Mouse (Mus musculus) cerebellum, adult 2 months (tissue): ENCODE data around the gene Abca14. TPM values are rescaled to one million over a fixed set of nuclear protein-coding genes. Genes with fewer than 3 reads are reported as not detected.

Experiments
- DNase-seq, 2 experiments: peaks; one replicate each; pipeline ENCODE4 v3.0.0; 2021
- H3K27ac ChIP-seq: fragments of 200-500 bp; 2 replicates; pipeline ENCODE4 v1.5.1; 2012; ENCODE audit warnings: low read length, control low read depth, inconsistent platforms; ENCODE audit not compliant: insufficient read depth
- H3K27me3 ChIP-seq: fragments of 200-500 bp; 2 replicates; pipeline ENCODE4 v1.6.1; 2012; ENCODE audit warnings: inconsistent platforms, mild to moderate bottlenecking, low read length, moderate library complexity; ENCODE audit not compliant: control insufficient read depth, insufficient read depth
- H3K4me1 ChIP-seq: fragments of 200-500 bp; 2 replicates; pipeline ENCODE4 v1.6.1; 2011; ENCODE audit warnings: low read length; ENCODE audit not compliant: control insufficient read depth, insufficient read depth
- H3K4me3 ChIP-seq: fragments of 200-500 bp; replicated peaks from 2 replicates; pipeline ENCODE3; 2011; ENCODE audit warnings: mild to moderate bottlenecking, low read depth, low read length, control low read depth; ENCODE audit not compliant: insufficient read depth
- CTCF ChIP-seq: fragments of 200-500 bp; IDR thresholded peaks from 2 replicates; pipeline ENCODE4 v1.5.1; 2011; ENCODE audit warnings: low read depth, mild to moderate bottlenecking, control low read depth, low read length, moderate library complexity, borderline replicate concordance; ENCODE audit not compliant: insufficient read depth
- POLR2A ChIP-seq: fragments of 200-500 bp; IDR thresholded peaks from 2 replicates; pipeline ENCODE4 v1.6.1; 2011; ENCODE audit warnings: low read length, control low read depth, borderline replicate concordance; ENCODE audit not compliant: insufficient read depth
- WGBS: fragments of 180-500 bp; shearing (Covaris S2); methylation state at CpG from one replicate; pipeline ENCODE4 v1.1.7; 2018; 5-methylcytosine and 5-hydroxymethylcytosine counted together
- polyA plus RNA-seq: library from polyadenylated mRNA; depleted of rRNA; stranded (reverse); fragments of >200 nt; gene quantifications from 2 replicates; pipeline ENCODE4 v1.2.3, GENCODE M21; 2012

Gene Abca14
- polyA plus RNA-seq, 1 experiment = not detected

DNA sequence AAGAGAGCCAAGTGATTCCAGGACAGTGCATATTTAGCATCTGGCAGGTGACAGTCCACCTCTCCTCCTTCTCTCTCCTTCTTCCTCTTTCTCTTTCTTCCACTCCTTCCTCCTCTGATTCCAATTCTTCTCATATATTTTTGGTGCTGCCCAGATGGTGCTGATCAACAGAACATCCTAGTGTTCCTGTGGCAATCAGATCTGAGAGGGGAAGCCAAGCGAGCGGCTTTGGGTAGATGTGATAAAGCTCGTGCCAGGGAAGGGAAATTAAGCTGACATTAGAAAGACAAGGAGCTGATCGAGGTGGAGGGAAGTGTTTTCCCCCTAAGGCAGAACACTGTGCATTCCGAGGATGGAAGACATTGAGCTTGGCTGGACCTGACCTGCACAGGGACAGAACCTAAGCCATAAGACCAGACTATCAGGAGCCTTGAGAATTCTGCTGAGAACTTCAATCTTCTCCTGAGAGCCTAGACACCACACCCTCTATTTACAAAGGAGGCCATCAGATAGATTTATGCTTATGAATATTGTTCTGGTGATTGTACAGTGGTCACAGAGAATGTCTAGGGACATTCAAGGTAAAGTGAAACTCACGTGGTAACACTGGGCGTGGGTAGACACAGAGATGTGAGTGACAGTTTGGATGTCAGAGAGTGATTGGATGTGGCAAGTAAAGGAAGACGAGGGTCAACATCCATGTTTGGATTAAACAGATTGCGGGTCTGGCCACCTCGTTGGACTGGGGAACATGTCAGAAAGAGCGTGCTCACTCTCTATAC lies 28.8 kb upstream of the Abca14 start:
- DNase-seq = no peak
- H3K4me3 ChIP-seq = no peak overlapping the region
- WGBS = 82% methylated on average over 11 of the region's 11 CpGs
- H3K4me1 ChIP-seq = no peaks in the 10 kb centered on the region
- TF ChIP-seq CTCF = no peak
- no peak for TF ChIP-seq POLR2A
- H3K27ac ChIP-seq = no peak overlapping the region
- no peaks in the 10 kb centered on the region for H3K27me3 ChIP-seq

DNA sequence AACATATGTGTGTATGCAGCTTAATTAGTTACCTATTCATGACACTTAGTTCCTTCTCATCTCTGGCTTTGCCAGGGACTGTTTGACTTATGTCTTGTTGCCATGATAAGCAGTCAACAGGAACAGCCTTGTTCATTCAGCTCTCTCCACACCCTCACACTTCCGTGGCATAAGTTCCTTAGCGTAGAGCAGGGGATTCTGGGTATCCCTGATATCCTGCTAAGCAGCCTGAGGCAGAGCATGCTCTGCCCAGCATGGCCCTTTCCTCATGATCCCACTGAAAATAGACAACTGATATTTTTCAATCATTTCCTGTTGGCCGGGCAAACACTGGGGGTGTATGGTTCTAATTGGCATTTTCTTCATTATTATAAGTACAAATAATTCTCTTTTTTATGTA lies 26.1 kb upstream of the Abca14 start:
- WGBS = 90% methylated on average over 3 of the region's 3 CpGs

DNA sequence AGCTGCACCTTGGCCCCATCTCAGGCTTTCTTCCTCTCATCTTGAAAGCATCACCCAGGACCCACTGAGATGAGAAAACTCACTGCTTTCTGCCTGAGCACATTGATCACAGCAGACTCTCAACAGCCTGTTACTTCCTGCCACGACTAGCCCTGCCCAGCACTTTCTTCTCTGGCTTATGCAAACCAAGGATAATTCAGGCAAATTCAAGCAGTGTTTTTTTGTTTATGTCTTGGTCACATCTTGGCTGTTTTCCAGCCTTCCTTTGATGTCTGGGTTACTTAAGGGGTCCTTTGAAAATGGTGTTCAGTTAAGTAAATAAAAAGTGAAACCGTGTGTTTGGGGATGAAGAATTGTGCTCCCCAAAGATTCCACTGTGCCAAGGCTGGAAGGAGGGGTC lies 24.8 kb upstream of the Abca14 start:
- no peak overlapping the region for H3K27ac ChIP-seq
- DNase-seq = no peak
- WGBS = 15% methylated on average over 2 of the region's 2 CpGs
- no peak overlapping the region for H3K4me3 ChIP-seq
- no peaks in the 10 kb centered on the region for H3K27me3 ChIP-seq
- no peak for TF ChIP-seq POLR2A
- TF ChIP-seq CTCF = no peak
- H3K4me1 ChIP-seq = peaks cover 6% of the 10 kb centered on the region

More for the DNA sequence above, 26.1 kb upstream of the Abca14 start:
- no peak overlapping the region for H3K4me3 ChIP-seq
- no peaks in the 10 kb centered on the region for H3K27me3 ChIP-seq
- no peak for TF ChIP-seq CTCF
- TF ChIP-seq POLR2A = no peak
- no peak overlapping the region for H3K27ac ChIP-seq
- DNase-seq = no peak
- peaks cover 6% of the 10 kb centered on the region for H3K4me1 ChIP-seq

DNA sequence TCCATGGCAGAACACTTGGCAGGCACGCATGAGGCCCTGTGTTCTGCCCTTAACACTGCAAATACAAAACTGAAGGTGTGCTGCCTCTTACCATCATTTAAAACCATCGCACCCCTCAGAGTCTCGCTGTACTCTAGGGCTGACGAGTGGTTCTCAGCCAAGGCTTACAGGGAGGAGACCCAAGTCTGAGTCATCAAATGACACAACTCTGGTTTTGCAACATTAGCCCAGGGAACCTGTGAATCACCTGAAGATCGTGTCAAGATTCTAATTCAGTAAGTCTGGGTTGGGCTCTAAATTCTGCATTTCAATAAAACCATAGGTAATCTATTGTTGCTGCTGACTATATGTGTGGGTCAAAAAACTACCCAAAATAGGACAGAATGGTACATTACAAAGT lies 23.2 kb upstream of the Abca14 start:
- H3K4me3 ChIP-seq = no peak overlapping the region
- H3K4me1 ChIP-seq = peaks cover 6% of the 10 kb centered on the region
- H3K27me3 ChIP-seq = no peaks in the 10 kb centered on the region
- TF ChIP-seq CTCF (no peak), POLR2A (no peak)
- H3K27ac ChIP-seq = no peak overlapping the region
- no peak for DNase-seq
- 61% methylated on average over 5 of the region's 5 CpGs for WGBS

DNA sequence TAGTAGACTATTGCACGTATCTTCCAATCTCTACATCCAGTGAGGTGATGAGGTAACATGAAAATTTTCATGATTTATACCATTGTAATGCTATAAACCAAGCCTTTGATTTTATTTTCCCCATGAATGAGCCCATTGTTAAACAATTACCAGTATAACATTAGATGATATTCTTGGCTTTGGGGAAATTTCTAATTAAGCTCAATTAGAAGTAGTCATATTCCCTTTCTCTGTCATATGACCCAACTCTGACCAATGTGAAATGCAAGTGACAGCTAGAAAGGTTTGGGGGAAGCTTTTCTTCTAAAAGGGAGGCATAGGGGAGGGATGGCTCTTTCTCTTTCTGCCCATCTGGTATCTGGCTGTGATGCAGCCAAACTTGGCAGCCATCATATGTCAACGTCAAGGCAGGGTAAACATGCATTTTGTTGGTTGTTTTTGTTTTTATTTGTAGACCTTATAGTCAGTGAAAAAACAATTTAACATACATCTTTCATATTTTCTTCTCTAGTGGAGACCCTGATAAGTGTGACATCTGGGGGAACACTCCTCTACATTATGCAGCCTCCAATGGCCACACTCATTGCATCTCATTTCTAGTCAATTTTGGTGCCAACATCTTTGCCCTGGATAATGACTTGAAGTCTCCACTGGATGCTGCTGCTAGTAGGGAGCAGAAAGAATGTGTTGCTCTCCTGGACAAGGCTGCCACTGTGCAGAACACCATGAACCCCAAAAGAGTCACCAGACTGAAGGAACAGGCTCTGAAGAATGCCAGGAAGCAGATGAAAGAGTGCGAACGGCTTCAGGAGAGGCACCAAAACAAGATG lies 22.1 kb upstream of the Abca14 start:
- Histone ChIP-seq H3K27ac (no peak overlapping the region), H3K4me3 (no peak overlapping the region), H3K27me3 (no peaks in the 10 kb centered on the region), H3K4me1 (peaks cover 6% of the 10 kb centered on the region)
- TF ChIP-seq CTCF = no peak
- no peak for TF ChIP-seq POLR2A
- peak in 1 of 2 experiments; percentile 40 for DNase-seq
- WGBS = 48% methylated on average over 4 of the region's 4 CpGs

DNA sequence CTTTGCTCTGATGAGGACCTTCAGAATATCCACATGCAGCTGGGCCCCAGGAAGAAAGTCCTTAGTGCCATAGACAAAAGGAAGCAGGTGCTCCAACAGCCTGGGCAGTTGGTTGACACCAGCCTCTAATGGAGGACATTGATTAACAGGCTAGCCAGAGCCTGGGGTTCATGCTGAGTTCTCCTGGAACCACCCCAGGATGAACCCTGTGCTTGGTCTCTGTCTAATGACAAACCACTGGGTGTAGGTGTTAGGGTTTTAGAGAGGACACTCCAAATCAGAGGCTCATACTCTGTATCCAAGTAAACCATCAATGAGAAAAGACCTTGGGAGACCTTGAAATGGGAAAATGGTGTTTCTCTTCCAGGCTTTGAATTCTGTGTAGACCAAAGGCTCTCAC lies 20.9 kb upstream of the Abca14 start:
- Histone ChIP-seq H3K4me1 (peaks cover 6% of the 10 kb centered on the region), H3K4me3 (no peak overlapping the region), H3K27ac (no peak overlapping the region), H3K27me3 (no peaks in the 10 kb centered on the region)
- TF ChIP-seq CTCF = no peak
- TF ChIP-seq POLR2A = no peak
- DNase-seq = no peak

DNA sequence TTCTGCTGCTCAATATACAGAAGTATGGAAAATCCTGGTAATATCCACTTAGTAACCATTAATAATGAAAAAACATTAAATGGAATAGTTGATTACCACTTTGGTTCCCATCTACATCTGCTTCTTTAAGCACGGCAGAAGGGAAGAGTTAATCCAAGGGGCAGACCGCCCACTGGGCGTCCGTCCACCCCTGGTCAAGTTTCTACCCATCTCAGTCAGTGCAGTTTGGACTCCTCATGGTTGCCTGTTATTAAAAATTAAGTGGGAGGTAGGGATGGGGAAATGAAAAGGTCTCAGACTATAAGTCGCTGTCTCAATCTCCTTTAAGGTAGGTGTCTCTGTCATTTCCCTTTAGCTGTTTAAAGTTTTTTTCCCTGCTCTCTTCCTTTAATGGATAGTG lies 14.8 kb upstream of the Abca14 start:
- 69% methylated on average over 5 of the region's 5 CpGs for WGBS
- no peak overlapping the region for H3K27ac ChIP-seq
- no peak overlapping the region for H3K4me3 ChIP-seq
- TF ChIP-seq CTCF (no peak), POLR2A (no peak)
- H3K27me3 ChIP-seq = no peaks in the 10 kb centered on the region
- peaks cover 4% of the 10 kb centered on the region for H3K4me1 ChIP-seq
- no peak for DNase-seq

DNA sequence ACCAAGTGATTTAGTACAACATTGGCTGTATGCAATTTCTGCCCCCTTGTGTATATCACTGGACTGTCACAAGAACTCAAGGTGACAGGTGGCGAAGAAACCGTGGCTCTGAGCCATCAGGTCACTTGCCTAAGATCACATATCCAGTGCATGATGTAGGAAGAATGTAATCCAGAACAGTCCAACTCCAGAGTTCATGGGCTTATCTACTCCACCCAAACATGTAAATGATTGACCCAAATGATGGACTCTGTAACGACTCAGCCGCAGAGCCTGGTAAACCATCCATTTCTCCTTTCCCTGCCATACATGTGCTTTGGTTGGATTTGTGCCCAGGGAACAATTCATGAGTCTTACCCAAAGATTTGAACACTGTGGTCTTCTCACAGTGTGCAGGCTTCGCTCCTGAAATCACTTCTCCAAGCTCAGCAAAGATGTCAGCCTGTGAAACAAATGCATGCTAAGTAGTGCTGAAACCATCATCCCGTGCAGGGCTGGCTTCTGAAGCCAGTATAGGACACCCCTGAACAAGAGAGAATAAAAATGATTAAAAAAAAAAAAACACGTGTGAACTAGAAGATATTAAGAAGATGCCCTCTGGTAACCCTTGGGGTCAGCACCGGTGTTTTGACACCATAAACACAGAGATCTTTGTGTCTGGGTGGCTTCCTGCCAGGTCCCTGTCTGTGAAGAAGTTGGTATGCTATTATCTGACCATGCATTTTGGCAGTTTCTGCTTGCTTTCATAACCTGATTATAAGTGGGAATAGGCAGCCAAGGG lies 14.2 kb upstream of the Abca14 start:
- Histone ChIP-seq H3K4me3 (no peak overlapping the region), H3K4me1 (peaks cover 4% of the 10 kb centered on the region), H3K27ac (no peak overlapping the region), H3K27me3 (no peaks in the 10 kb centered on the region)
- whole genome bisulfite sequencing = 33% methylated on average over 8 of the region's 8 CpGs
- no peak for DNase-seq
- no peak for TF ChIP-seq POLR2A
- no peak for TF ChIP-seq CTCF
